Mouse (Mus musculus) kidney, postnatal 4 days (tissue): ENCODE measurements around the gene Nectin1.

Experiments
- DNase-seq, 2 experiments: peaks; one replicate each; pipeline ENCODE4 v3.0.0; 2021; ENCODE audit warnings: mixed read lengths in 2 of 2

Nectin1 gene

GRCm38 (mm10) chr9:43741277-43741676 lies 2.5 kb upstream of the Nectin1 start:
- DNase-seq: no peak

GRCm38 (mm10) chr9:43742066-43742465 lies 1.7 kb upstream of the Nectin1 start:
- DNase-seq: no peak

GRCm38 (mm10) chr9:43742902-43743646 lies 710 bp upstream of the Nectin1 start:
- peak; percentile 86 to 91 for DNase-seq

GRCm38 (mm10) chr9:43744138-43744981 lies 576 bp downstream of the Nectin1 start:
- no peak for DNase-seq

- peak; percentile 52 to 60 for DNase-seq
Measured at GRCm38 (mm10) chr9:43745051-43745792, 1.4 kb downstream of the Nectin1 start.

GRCm38 (mm10) chr9:43745951-43746703 lies 2.3 kb downstream of the Nectin1 start:
- peak in 1 of 2 experiments; percentile 49 for DNase-seq

GRCm38 (mm10) chr9:43747710-43748109 lies 3.9 kb downstream of the Nectin1 start:
- peak in 1 of 2 experiments; percentile 35 for DNase-seq

- no peak for DNase-seq
Measured at GRCm38 (mm10) chr9:43748519-43748918, 4.7 kb downstream of the Nectin1 start.

- DNase-seq: no peak
Measured at GRCm38 (mm10) chr9:43750053-43750452, 6.3 kb downstream of the Nectin1 start.

- peak in 1 of 2 experiments; percentile 35 for DNase-seq
Measured at GRCm38 (mm10) chr9:43751111-43751510, 7.3 kb downstream of the Nectin1 start.

- DNase-seq: no peak
Measured at GRCm38 (mm10) chr9:43753481-43753880, 9.7 kb downstream of the Nectin1 start.

- DNase-seq: peak in 1 of 2 experiments; percentile 53
Measured at GRCm38 (mm10) chr9:43754083-43754482, 10.3 kb downstream of the Nectin1 start.

GRCm38 (mm10) chr9:43754768-43755197 lies 11.0 kb downstream of the Nectin1 start:
- DNase-seq: no peak

GRCm38 (mm10) chr9:43755464-43755863 lies 11.7 kb downstream of the Nectin1 start:
- DNase-seq: no peak

GRCm38 (mm10) chr9:43755928-43756327 lies 12.1 kb downstream of the Nectin1 start:
- peak in 1 of 2 experiments; percentile 28 for DNase-seq

- DNase-seq: no peak
Measured at GRCm38 (mm10) chr9:43757225-43757624, 13.4 kb downstream of the Nectin1 start.

- peak; percentile 40 to 57 for DNase-seq
Measured at GRCm38 (mm10) chr9:43757972-43758965, 14.5 kb downstream of the Nectin1 start.

- DNase-seq: no peak
Measured at GRCm38 (mm10) chr9:43760078-43760477, 16.3 kb downstream of the Nectin1 start.

- no peak for DNase-seq
Measured at GRCm38 (mm10) chr9:43761181-43761820, 17.5 kb downstream of the Nectin1 start.

GRCm38 (mm10) chr9:43761941-43762340 lies 18.2 kb downstream of the Nectin1 start:
- DNase-seq: no peak
